In the genomic region with DNA sequence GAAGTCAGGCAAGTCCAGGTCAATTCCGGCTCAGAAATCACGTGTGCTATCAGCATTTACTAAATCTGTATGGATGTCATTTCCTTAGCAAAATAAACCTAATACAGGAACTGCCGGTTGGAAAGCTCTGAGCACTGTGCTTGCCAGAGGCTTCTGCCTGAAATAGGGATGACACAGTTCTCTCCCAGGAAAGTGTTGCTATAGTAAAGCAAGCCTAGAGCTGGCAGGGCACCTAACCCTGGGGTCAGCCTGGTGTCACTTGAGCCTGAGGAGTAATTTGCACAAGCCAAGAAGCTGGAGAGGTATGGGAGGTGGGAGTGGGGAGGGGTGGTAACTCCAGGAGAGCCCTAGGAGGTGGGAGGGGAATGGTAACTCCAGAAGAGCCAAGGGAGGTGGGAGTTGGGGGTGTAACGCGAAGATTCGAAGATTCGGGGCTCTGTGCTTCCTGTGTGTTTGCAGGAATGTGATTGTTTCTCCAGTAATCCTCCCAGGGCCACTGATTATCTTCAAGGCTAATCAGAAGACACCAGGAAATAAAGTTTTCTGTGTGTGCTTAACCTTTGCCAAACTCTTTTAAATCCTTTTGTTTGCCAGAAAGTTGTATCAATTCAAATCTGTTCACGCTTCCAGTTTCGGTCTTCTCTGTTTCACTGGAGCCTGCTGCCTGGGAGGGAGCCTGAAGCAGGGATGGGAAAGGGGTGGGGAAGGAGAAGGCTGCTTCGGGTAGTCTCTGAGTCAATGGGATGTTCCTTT, we compare ENCODE assay signal across 8 mouse cellular contexts.
DNase-seq lines count a peak whose midpoint lies in the region; TF ChIP-seq lines count a peak whose summit lies in the region.

No protein-coding gene starts in this region.

- no peak for TF ChIP-seq CTCF in left cerebral cortex, adult 2 months (IDR thresholded peaks at IDR 0.05)

- H3K4me1 ChIP-seq in limb, embryonic 10.5 days = peaks cover 54% of the 10 kb centered on the region

- no peaks in the 10 kb centered on the region for H3K9me3 ChIP-seq in limb, embryonic 10.5 days (replicated peaks)

- DNase-seq in layer of hippocampus, adult 9-11 months = peak; percentile 10
- no peak for DNase-seq in layer of hippocampus, adult 9-10 months (ENCODE audit: low spot score)
- DNase-seq in adipocyte (ENCODE audit: low spot score) = peak; percentile 13
- DNase-seq in frontal cortex, postnatal 10 days (ENCODE audit: low spot score in 2 of 2) = peak; percentile 10 to 11
- DNase-seq in limb, embryonic 10.5 days (ENCODE audit: low spot score) = no peak
- no peak for DNase-seq in cerebellum, postnatal 36 days
- no peak for DNase-seq in ovary, postnatal 14 days (ENCODE audit: low spot score)
- no peak for DNase-seq in left cerebral cortex, adult 2 months (ENCODE audit: extremely low spot score in 1 of 2, low spot score in 2 of 2)

- no peaks in the 10 kb centered on the region for H3K36me3 ChIP-seq in limb, embryonic 10.5 days

- WGBS in limb, embryonic 10.5 days = 22% methylated on average over 10 of the region's 10 CpGs

- no peak overlapping the region; the same call in 1 of the 2 replicates for H3K4me3 ChIP-seq in limb, embryonic 10.5 days
- no peak overlapping the region for H3K4me3 ChIP-seq in left cerebral cortex, adult 2 months

- intact Hi-C loops in left cerebral cortex, adult 2 months (cut with DNase I) = no loop called here

- H3K27ac ChIP-seq in limb, embryonic 10.5 days = peak overlapping the region; percentile 61
- H3K27ac ChIP-seq in left cerebral cortex, adult 2 months = no peak overlapping the region

- H3K27me3 ChIP-seq in limb, embryonic 10.5 days (ENCODE audit: low read depth, poor library complexity, severe bottlenecking) = no peaks in the 10 kb centered on the region

Comparison
In these comparisons a context has a peak if more than half of its experiments do, and no peak if none do; other contexts are left out.
1. DNase-seq: peak in layer of hippocampus, adult 9-11 months (single experiment), adipocyte (single experiment) and frontal cortex, postnatal 10 days (2 of 2); none in layer of hippocampus, adult 9-10 months (single experiment), limb, embryonic 10.5 days (single experiment), cerebellum, postnatal 36 days (0 of 2), ovary, postnatal 14 days (single experiment) and left cerebral cortex, adult 2 months (0 of 2).